Mouse (Mus musculus): Measurements from ENCODE around the gene Vmn1r213. TPM values are rescaled to one million over a fixed set of nuclear protein-coding genes. Genes with fewer than 3 reads are reported as not detected.

Gene Vmn1r213
- polyA plus RNA-seq (2016; fragmentation: Nextera tagmentation; extraction: Ambion mirVana): not detected in 2 replicates

DNA sequence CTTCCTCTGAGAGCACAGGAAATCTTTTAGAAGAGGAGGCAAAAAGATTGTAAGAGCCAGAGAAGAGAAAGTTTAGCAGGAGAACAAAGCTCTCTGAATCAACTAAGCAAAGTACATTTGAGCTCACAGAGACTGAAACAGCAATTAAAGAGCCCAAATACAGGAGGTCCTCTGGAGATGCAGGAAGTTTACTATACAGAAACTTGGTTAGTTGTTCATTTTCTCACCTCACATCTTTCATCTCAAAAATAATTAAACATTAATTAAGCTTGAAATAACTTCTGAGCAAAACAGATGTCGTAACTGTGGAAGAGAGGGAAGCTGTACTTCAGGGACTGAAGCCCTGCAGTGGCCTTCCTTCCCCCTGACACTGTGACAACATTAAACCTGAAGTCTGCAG is at the start of gene Vmn1r213:
Gene Vmn1r213 (plus strand): TSS at position 301 of the 400 bp plus-strand sequence.
- WGBS: 75% methylated on average over 1 of the region's 1 CpGs
- no peaks in the 10 kb centered on the region for H3K4me1 ChIP-seq

DNA sequence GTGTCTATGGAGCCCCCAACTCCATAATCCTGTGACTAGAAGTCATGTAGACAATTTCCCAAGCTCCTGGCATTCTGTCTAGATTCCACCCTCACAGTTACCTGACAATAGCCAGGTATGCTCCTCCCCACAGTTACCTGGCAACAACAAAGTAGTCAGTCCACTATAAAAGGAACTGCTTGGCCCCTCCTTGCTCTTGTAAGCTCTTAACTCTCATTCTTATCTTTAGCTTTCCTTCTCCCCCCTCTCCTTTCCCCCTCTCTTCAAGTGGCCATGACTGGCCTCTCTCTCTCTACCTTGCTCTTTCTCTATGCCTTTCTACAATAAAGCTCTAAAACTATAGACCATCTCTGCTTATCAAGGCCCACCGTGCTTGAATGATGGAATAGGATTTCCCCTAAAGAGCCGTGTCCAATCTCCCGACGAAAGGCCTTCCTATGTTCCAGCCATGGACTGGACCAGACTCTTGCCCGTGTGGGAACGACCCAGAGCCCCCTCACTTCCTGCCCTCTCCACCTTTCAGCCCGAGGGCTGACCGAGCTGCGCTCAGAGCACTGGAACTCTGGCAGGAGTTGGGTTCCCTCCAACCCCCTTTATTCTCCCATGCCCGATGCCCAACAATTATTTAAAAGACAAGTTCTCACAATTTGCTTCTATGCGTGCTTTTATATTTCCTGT is 17.1 kb upstream of the Vmn1r213 start:
- Histone ChIP-seq H3K4me3 (no peak overlapping the region), H3K9me3 (replicated peaks) (no peaks in the 10 kb centered on the region), H3K36me3 (no peaks in the 10 kb centered on the region), H3K27me3 (ENCODE audit: low read depth, poor library complexity, severe bottlenecking) (no peaks in the 10 kb centered on the region), H3K27ac (no peak overlapping the region), H3K4me1 (no peaks in the 10 kb centered on the region)
- no peak for DNase-seq (ENCODE audit: low spot score)
- 89% methylated on average over 11 of the region's 11 CpGs for WGBS

More for the DNA sequence above, at the start of gene Vmn1r213:
- H3K27me3 ChIP-seq (ENCODE audit: low read depth, poor library complexity, severe bottlenecking): no peaks in the 10 kb centered on the region
- H3K27ac ChIP-seq: no peak within 1 kb of the TSS
- no peak for DNase-seq (ENCODE audit: low spot score)
- H3K4me3 ChIP-seq: no peak within 1 kb of the TSS
- no peaks in the 10 kb centered on the region for H3K36me3 ChIP-seq
- H3K9me3 ChIP-seq (replicated peaks): no peaks in the 10 kb centered on the region

DNA sequence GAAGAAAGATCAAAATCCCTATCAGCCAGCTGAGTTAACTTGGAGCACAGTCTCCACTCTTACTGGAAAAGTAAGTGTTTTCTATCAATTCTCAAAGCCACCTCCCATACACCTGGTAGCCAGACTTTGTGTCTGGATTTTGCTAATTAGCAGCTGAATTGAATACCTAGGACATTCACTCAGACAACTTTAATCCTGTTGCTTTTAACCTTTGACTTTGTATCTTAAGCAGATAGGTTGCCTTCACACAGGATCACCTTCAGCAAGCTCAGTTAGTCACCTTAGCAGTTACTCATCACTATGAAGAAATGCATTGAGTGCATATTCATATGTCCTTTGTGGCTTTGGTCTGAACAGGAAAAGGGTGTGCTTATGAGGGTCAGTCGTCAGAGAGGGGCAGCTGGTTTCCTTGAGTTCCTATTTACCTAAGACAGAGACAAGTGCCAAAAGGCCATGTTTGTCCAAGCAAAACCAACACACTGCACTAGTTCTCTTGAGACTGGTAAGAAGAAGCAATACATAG is 15.2 kb upstream of the Vmn1r213 start:
- no peak for DNase-seq (ENCODE audit: low spot score)
- Histone ChIP-seq H3K27me3 (ENCODE audit: low read depth, poor library complexity, severe bottlenecking) (no peaks in the 10 kb centered on the region), H3K27ac (no peak overlapping the region), H3K4me3 (no peak overlapping the region), H3K36me3 (no peaks in the 10 kb centered on the region), H3K4me1 (no peaks in the 10 kb centered on the region), H3K9me3 (replicated peaks) (no peaks in the 10 kb centered on the region)
- WGBS: 66% methylated on average over 1 of the region's 1 CpGs

DNA sequence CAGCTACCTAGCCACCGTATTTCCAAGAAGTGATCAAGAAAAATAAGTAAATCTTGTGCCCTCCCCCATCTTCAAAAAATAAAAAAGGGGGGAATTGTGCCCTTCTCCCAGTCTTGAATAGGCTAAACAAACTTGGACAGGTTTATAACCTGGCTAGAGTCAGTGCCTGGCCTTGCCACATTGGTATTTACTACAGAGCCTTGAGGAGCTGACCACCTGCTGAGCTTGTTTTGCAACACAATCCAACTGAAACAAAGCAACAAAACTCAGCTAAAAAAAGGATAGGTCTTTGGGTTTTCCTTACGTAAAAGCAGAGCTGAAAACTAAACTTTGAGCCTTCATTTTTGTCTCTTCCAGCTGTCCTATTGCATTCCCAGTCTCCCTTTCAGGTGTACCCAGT is 14.7 kb upstream of the Vmn1r213 start:
- no peak for DNase-seq (ENCODE audit: low spot score)
- WGBS: 85% methylated on average over 2 of the region's 2 CpGs
- no peak overlapping the region for H3K27ac ChIP-seq
- H3K4me1 ChIP-seq: no peaks in the 10 kb centered on the region
- H3K27me3 ChIP-seq (ENCODE audit: low read depth, poor library complexity, severe bottlenecking): no peaks in the 10 kb centered on the region
- H3K9me3 ChIP-seq (replicated peaks): no peaks in the 10 kb centered on the region
- no peak overlapping the region for H3K4me3 ChIP-seq
- no peaks in the 10 kb centered on the region for H3K36me3 ChIP-seq

DNA sequence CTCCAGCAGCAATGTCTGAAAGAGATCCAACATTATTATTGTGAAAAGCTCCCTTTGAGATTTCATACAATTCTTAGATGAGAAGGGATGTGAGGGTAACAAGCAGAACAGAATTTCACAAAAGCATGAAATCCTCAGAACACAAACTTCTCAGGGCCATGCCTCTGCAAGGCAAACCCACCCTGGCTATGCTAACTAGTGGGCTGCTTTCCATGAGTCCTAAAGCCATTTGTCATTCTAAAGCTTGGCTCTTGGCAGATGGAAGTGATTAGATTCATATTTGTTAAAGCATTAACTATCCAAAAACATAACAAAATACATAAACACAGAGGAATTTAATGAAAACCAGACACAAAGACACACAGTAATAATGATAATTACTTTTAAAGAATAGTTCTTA is 10.7 kb downstream of the Vmn1r213 start:
- Histone ChIP-seq H3K4me3 (no peak overlapping the region), H3K9me3 (replicated peaks) (no peaks in the 10 kb centered on the region), H3K27me3 (ENCODE audit: low read depth, poor library complexity, severe bottlenecking) (no peaks in the 10 kb centered on the region), H3K27ac (no peak overlapping the region), H3K4me1 (no peaks in the 10 kb centered on the region), H3K36me3 (no peaks in the 10 kb centered on the region)
- DNase-seq (ENCODE audit: low spot score): no peak

DNA sequence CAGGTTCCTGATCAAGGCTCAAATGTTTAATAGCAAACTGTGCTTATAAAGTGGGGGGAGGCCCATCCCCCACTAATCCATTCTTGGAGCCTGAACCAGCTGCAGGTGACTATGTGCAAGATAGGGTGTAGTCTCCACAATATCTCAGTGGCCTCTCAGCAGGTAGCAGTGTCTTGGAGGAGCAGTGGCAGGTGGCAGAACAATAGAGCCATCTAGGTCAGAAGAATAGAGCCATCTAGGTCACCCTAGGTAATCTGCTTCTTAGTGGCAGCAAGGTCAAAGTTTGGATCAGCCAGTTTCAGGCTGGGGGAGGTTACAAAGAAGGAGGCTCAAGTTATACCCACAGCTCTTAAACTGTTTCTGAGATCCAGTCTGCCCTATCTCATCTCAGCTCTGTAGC is 17.4 kb downstream of the Vmn1r213 start:
- H3K27me3 ChIP-seq (ENCODE audit: low read depth, poor library complexity, severe bottlenecking): no peaks in the 10 kb centered on the region
- H3K36me3 ChIP-seq: no peaks in the 10 kb centered on the region
- no peak overlapping the region for H3K27ac ChIP-seq
- no peak for DNase-seq (ENCODE audit: low spot score)
- H3K4me3 ChIP-seq: no peak overlapping the region
- H3K9me3 ChIP-seq (replicated peaks): no peaks in the 10 kb centered on the region
- H3K4me1 ChIP-seq: no peaks in the 10 kb centered on the region

DNA sequence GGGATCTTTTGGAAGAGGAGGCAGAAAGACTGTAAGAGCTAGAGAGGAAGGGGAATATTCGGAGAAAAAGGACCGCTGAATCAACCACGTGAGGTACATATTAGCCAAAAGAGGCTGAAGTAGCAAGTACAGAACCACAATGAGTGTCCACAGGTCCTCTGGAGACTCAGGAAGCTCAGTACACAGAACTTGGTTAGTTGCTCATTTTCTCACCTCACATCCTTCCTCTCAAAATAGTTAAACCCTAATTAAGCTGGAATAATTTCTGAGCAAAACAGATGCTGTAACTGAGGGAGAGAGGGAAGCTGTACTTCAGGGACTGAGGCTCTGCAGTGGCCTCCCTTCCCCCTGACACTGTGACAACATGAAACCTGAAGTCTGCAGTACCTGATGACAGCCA is 22.7 kb downstream of the Vmn1r213 start, which contains the start of gene Vmn1r214:
Gene Vmn1r214 (plus strand): TSS at position 301 of the 400 bp plus-strand sequence.
- Histone ChIP-seq H3K9me3 (replicated peaks) (no peaks in the 10 kb centered on the region), H3K27ac (no peak within 1 kb of the TSS), H3K36me3 (no peaks in the 10 kb centered on the region), H3K27me3 (ENCODE audit: low read depth, poor library complexity, severe bottlenecking) (no peaks in the 10 kb centered on the region), H3K4me1 (no peaks in the 10 kb centered on the region), H3K4me3 (no peak within 1 kb of the TSS)
- 93% methylated on average over 3 of the region's 3 CpGs for WGBS
- DNase-seq (ENCODE audit: low spot score): no peak

DNA sequence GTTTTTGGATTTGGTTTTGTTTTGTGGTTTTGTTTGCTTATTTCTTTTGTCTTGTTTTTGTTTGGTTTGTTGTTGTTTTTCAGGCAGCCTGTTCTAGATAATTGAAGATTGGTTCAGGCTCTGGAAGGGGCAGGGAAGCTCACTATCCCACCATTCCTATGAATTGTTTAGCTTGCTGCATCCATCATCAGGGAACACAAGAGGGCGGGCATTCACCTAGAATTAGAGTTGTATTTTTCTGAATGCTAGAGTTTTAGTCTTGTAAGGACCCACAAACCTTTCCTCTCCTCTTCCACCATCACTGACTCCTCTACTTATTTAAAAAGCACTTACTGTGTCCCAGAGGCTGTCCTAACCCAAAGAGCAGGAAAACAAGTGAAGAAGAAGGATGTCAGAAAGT is 50.3 kb downstream of the Vmn1r213 start:
- Histone ChIP-seq H3K4me3 (no peak overlapping the region), H3K4me1 (no peaks in the 10 kb centered on the region), H3K27me3 (ENCODE audit: low read depth, poor library complexity, severe bottlenecking) (no peaks in the 10 kb centered on the region), H3K9me3 (replicated peaks) (no peaks in the 10 kb centered on the region), H3K27ac (no peak overlapping the region), H3K36me3 (no peaks in the 10 kb centered on the region)
- 70% methylated on average over 1 of the region's 1 CpGs for WGBS
- no peak for DNase-seq (ENCODE audit: low spot score)

Other genes starting within 250 kb of the Vmn1r213 start
- gene Vmn1r208, start 230.3 kb upstream of the Vmn1r213 start, polyA plus RNA-seq (2016; fragmentation: Nextera tagmentation; extraction: Ambion mirVana): not detected in 2 replicates
- gene Vmn1r209, start 198.0 kb upstream of the Vmn1r213 start, polyA plus RNA-seq (2016; fragmentation: Nextera tagmentation; extraction: Ambion mirVana): not detected in 2 replicates
- not detected in 2 replicates for gene Vmn1r210, start 176.3 kb upstream of the Vmn1r213 start, polyA plus RNA-seq (2016; fragmentation: Nextera tagmentation; extraction: Ambion mirVana)
- not detected in 2 replicates for gene Vmn1r211, start 150.1 kb upstream of the Vmn1r213 start, polyA plus RNA-seq (2016; fragmentation: Nextera tagmentation; extraction: Ambion mirVana)
- gene Vmn1r212, start 123.5 kb upstream of the Vmn1r213 start, polyA plus RNA-seq (2016; fragmentation: Nextera tagmentation; extraction: Ambion mirVana): not detected in 2 replicates
- not detected in 2 replicates for gene Vmn1r214, start 22.8 kb downstream of the Vmn1r213 start, polyA plus RNA-seq (2016; fragmentation: Nextera tagmentation; extraction: Ambion mirVana)
- gene Vmn1r215, start 60.4 kb downstream of the Vmn1r213 start, polyA plus RNA-seq (2016; fragmentation: Nextera tagmentation; extraction: Ambion mirVana): not detected in 2 replicates
- not detected in 2 replicates for gene Vmn1r217, start 110.6 kb downstream of the Vmn1r213 start, polyA plus RNA-seq (2016; fragmentation: Nextera tagmentation; extraction: Ambion mirVana)
- gene Vmn1r218, start 125.5 kb downstream of the Vmn1r213 start, polyA plus RNA-seq (2016; fragmentation: Nextera tagmentation; extraction: Ambion mirVana): not detected in 2 replicates
- 0.01 TPM in 2 replicates for gene Vmn1r219, start 151.7 kb downstream of the Vmn1r213 start, polyA plus RNA-seq (2016; fragmentation: Nextera tagmentation; extraction: Ambion mirVana)
- not detected in 2 replicates for gene Vmn1r220, start 180.3 kb downstream of the Vmn1r213 start, polyA plus RNA-seq (2016; fragmentation: Nextera tagmentation; extraction: Ambion mirVana)
- gene Vmn1r221, start 206.5 kb downstream of the Vmn1r213 start, polyA plus RNA-seq (2016; fragmentation: Nextera tagmentation; extraction: Ambion mirVana): not detected in 2 replicates
- not detected in 2 replicates for gene Vmn1r222, start 228.3 kb downstream of the Vmn1r213 start, polyA plus RNA-seq (2016; fragmentation: Nextera tagmentation; extraction: Ambion mirVana)
- gene Vmn1r223, start 239.5 kb downstream of the Vmn1r213 start, polyA plus RNA-seq (2016; fragmentation: Nextera tagmentation; extraction: Ambion mirVana): 0.05 TPM in 1 of 2 replicates, not detected in the other

Measured in limb, embryonic 10.5 days (tissue).